Mouse (Mus musculus) myocyte (in vitro differentiated cells): Measurements from ENCODE around the gene Zdhhc18.

Experiments used
- MYOG ChIP-seq, 3 experiments: IDR thresholded peaks; one replicate each; pipeline ENCODE4 v1.6.1; 2011; ENCODE audit warnings: control low read depth in 2 of 3, low read depth in 2 of 3, mild to moderate bottlenecking in 2 of 3; ENCODE audit not compliant: insufficient read length in 2 of 3, control insufficient read depth in 1 of 3, insufficient read depth in 1 of 3
- POLR2A ChIP-seq: IDR thresholded peaks from one replicate; pipeline ENCODE4 v1.6.1; 2011; ENCODE audit warnings: low read depth, mild to moderate bottlenecking, control low read depth, moderate library complexity; ENCODE audit not compliant: insufficient read length
- POLR2AphosphoS2 ChIP-seq: IDR thresholded peaks from one replicate; pipeline ENCODE4 v1.6.1; 2011; ENCODE audit warnings: low read depth, control low read depth; ENCODE audit not compliant: insufficient read length

GRCm38 (mm10) chr4:133674331-133674695, 24.4 kb upstream of the Zdhhc18 start:
- no peak for TF ChIP-seq POLR2AphosphoS2
- no peak for TF ChIP-seq MYOG (IDR thresholded peaks at IDR 0.05; ENCODE audit: control insufficient read depth in 1 of 3, insufficient read depth in 1 of 3, insufficient read length in 2 of 3, low read depth in 2 of 3)
- no peak for TF ChIP-seq POLR2A
